Mouse (Mus musculus): ENCODE measurements around the gene Rgl1. TPM values are rescaled to one million over a fixed set of nuclear protein-coding genes. Genes with fewer than 3 reads are reported as not detected.

Rgl1 gene
- polyA plus RNA-seq, 1 experiment from 2014 or later: 38.7 TPM

DNA sequence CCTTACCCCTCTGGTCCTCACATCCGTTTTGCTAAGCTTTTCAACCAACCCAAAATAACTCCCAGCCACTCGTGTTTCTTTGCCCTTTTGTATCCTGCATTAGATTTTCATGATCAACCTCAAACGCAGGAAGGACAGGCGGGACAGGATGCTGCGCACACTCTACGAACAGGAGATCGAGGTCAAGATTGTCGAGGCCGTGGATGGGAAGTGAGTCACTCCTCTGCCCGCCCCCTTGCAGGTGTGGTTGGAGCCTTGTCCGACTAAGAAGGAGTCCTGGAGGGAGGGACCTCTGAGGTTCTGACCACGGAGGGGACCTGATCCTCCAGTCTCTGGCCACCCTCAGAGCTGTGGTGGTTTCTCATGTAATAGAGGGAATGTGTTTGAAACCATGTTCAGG lies 266.3 kb downstream of the Rgl1 start:
- H3K27ac ChIP-seq: no peak overlapping the region
- no peaks in the 10 kb centered on the region for H3K27me3 ChIP-seq (ENCODE audit: low read depth, poor library complexity, severe bottlenecking)
- H3K36me3 ChIP-seq: no peaks in the 10 kb centered on the region
- no peak for DNase-seq (ENCODE audit: low spot score)
- peaks cover 6% of the 10 kb centered on the region for H3K4me1 ChIP-seq
- H3K4me3 ChIP-seq: no peak overlapping the region
- H3K9me3 ChIP-seq (replicated peaks): no peaks in the 10 kb centered on the region
- WGBS: 84% methylated on average over 12 of the region's 12 CpGs

DNA sequence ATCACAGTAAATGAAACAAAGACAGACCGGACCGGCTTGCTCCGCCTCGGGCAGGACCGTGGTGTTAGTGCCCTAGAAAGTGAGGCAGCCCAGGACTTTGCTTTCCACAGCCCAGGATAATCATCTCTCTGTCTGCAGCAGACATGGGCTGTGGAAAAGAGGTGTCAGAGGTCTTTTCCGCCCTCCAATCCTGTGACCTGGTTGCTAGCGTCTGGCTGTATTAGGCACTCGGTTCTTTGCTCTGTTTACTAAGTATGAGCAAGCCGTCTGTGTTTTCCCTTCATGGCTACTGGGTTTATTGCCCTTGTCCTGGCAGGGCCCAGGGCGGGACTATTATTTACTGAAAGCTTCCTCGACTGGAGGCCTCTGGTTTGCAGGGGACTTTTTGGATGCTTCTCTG lies 268.6 kb downstream of the Rgl1 start:
- Histone ChIP-seq H3K4me3 (no peak overlapping the region), H3K27me3 (ENCODE audit: low read depth, poor library complexity, severe bottlenecking) (no peaks in the 10 kb centered on the region), H3K9me3 (replicated peaks) (no peaks in the 10 kb centered on the region), H3K4me1 (peaks cover 6% of the 10 kb centered on the region), H3K36me3 (no peaks in the 10 kb centered on the region), H3K27ac (peak overlapping the region; percentile 74)
- WGBS: 40% methylated on average over 11 of the region's 11 CpGs
- DNase-seq (ENCODE audit: low spot score): no peak

DNA sequence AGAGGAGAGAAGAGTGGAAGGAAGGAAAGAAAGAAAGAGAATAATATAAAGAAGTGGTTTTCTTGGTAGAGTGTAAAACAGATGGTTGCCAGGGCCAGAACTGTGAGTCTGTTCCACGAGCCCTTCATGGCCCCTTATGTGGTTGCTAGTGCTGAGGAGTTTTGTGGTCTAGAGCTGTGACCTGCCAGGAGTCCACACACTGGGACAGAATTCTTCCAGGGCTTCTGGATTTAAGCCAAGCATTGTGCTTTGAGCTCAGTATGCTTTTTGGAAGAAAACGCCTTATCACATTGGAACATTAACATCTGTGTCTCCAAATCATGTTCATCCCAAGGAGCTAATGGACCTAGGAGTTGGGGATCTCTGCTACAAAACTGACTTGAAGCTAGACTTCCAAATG lies 269.3 kb downstream of the Rgl1 start:
- Histone ChIP-seq H3K27ac (no peak overlapping the region), H3K27me3 (ENCODE audit: low read depth, poor library complexity, severe bottlenecking) (no peaks in the 10 kb centered on the region), H3K4me3 (no peak overlapping the region), H3K4me1 (peaks cover 6% of the 10 kb centered on the region), H3K36me3 (no peaks in the 10 kb centered on the region), H3K9me3 (replicated peaks) (no peaks in the 10 kb centered on the region)
- DNase-seq (ENCODE audit: low spot score): no peak
- WGBS: 87% methylated on average over 2 of the region's 2 CpGs

DNA sequence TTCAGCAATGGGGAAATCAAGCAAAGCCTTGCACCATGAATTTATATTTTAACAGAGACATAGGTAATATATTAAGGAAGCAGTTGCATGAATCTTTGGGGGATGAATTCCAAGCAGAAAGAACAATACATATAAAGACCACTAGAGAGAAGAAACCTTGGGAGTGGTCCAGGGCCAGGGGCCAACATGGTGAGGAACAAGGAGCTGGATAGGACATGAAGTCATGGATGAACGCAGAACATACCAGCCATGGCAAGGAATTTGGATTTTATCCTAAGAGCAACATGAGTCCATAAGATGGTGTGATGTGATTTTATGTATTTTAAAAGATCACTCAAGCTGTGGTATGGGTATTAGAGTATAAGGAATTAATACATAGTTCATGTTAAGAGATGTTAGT lies 273.9 kb downstream of the Rgl1 start:
- WGBS: 93% methylated on average over 1 of the region's 1 CpGs
- no peak overlapping the region for H3K27ac ChIP-seq
- DNase-seq (ENCODE audit: low spot score): no peak

DNA sequence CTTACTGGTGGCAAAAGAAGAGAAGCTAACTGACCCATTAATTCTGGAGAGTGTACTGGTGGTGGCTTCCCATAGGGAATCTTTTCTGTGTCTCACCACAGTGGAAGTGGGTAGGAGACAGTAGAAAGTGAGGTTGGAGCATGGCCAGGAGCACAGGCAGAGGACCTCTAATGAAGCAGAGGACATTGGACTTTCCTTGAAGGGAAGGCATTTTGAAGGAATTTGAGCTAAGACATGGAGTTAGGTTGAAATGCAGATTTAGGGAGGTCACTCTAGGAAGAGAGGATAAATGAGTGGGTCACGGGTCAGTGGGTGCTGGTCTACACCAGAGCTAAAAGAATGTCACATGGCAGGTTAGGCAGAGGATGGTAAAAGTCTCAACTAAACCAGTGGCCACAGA lies 275.3 kb downstream of the Rgl1 start:
- Histone ChIP-seq H3K4me3 (no peak overlapping the region), H3K36me3 (no peaks in the 10 kb centered on the region), H3K27ac (no peak overlapping the region), H3K9me3 (replicated peaks) (no peaks in the 10 kb centered on the region), H3K27me3 (ENCODE audit: low read depth, poor library complexity, severe bottlenecking) (no peaks in the 10 kb centered on the region), H3K4me1 (no peaks in the 10 kb centered on the region)
- 94% methylated on average over 1 of the region's 1 CpGs for WGBS
- no peak for DNase-seq (ENCODE audit: low spot score)

More for the DNA sequence above, 273.9 kb downstream of the Rgl1 start:
- Histone ChIP-seq H3K36me3 (no peaks in the 10 kb centered on the region), H3K4me3 (no peak overlapping the region), H3K27me3 (ENCODE audit: low read depth, poor library complexity, severe bottlenecking) (no peaks in the 10 kb centered on the region), H3K9me3 (replicated peaks) (no peaks in the 10 kb centered on the region), H3K4me1 (peaks cover under 1% of the 10 kb centered on the region; the same call in 1 of the 2 replicates)

DNA sequence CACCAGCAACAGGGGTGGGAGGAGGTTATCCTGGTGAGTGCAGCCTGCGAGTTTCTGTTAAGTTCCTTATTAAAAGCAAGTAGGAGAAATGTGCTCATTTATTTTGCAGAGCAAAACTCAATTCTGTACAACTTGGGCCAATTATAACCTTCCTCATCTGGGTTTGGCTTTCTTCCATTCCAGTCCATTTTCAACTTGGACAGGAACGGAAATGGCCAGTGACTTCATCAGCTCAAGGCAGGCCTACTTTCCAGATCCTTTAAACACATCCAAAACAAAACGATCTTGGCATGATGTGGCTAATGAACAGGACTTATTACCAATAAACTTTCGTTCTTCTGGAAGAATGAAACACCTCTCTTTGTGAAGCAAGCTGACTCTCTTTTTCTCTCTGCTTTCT lies 290.0 kb downstream of the Rgl1 start:
- H3K36me3 ChIP-seq: no peaks in the 10 kb centered on the region
- no peaks in the 10 kb centered on the region for H3K9me3 ChIP-seq (replicated peaks)
- H3K4me1 ChIP-seq: no peaks in the 10 kb centered on the region
- H3K4me3 ChIP-seq: no peak overlapping the region
- DNase-seq (ENCODE audit: low spot score): no peak
- 85% methylated on average over 4 of the region's 4 CpGs for WGBS
- H3K27ac ChIP-seq: no peak overlapping the region
- no peaks in the 10 kb centered on the region for H3K27me3 ChIP-seq (ENCODE audit: low read depth, poor library complexity, severe bottlenecking)

DNA sequence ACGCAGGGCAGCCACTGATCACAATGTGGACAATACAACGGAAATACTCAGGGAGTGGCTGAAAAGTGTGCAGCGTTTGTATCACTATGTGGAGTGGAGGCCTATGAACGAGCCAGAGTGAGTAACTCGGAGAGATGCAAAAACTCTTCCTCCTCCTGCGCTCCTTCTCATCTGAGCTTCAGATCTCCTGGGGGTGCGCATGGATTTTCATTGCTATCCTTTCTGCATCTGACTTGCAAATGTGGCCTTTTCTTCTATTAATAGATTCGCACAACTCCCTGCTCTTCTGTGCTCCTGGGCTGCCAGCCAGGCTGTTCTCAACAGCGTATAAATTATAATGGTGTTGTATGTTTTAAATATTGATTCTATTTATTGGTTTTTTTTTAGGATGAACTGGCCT lies 297.7 kb downstream of the Rgl1 start:
- Histone ChIP-seq H3K36me3 (no peaks in the 10 kb centered on the region), H3K27me3 (ENCODE audit: low read depth, poor library complexity, severe bottlenecking) (no peaks in the 10 kb centered on the region), H3K9me3 (replicated peaks) (no peaks in the 10 kb centered on the region), H3K27ac (no peak overlapping the region), H3K4me1 (no peaks in the 10 kb centered on the region), H3K4me3 (no peak overlapping the region)
- DNase-seq (ENCODE audit: low spot score): no peak
- WGBS: 93% methylated on average over 9 of the region's 9 CpGs

Other genes starting within 250 kb of the Rgl1 start
- not detected in 2 replicates for gene Apobec4, start 15.8 kb downstream of the Rgl1 start, polyA plus RNA-seq (2016; fragmentation: Nextera tagmentation; extraction: Ambion mirVana)
- gene Arpc5, start 191 bp upstream of the Rgl1 start, polyA plus RNA-seq (2016; fragmentation: Nextera tagmentation; extraction: Ambion mirVana): 157 and 165 TPM in 2 replicates
- 2.4 and 2.5 TPM in 2 replicates for gene Ncf2, start 33.8 kb upstream of the Rgl1 start, polyA plus RNA-seq (2016; fragmentation: Nextera tagmentation; extraction: Ambion mirVana)
- gene Smg7, start 136.3 kb upstream of the Rgl1 start, polyA plus RNA-seq (2016; fragmentation: Nextera tagmentation; extraction: Ambion mirVana): 37.0 and 38.8 TPM in 2 replicates
- 0.75 and 1.6 TPM in 2 replicates for gene Nmnat2, start 188.6 kb upstream of the Rgl1 start, polyA plus RNA-seq (2016; fragmentation: Nextera tagmentation; extraction: Ambion mirVana)